Comparison of ENCODE assay signal across 21 mouse cellular contexts in the genomic region with DNA sequence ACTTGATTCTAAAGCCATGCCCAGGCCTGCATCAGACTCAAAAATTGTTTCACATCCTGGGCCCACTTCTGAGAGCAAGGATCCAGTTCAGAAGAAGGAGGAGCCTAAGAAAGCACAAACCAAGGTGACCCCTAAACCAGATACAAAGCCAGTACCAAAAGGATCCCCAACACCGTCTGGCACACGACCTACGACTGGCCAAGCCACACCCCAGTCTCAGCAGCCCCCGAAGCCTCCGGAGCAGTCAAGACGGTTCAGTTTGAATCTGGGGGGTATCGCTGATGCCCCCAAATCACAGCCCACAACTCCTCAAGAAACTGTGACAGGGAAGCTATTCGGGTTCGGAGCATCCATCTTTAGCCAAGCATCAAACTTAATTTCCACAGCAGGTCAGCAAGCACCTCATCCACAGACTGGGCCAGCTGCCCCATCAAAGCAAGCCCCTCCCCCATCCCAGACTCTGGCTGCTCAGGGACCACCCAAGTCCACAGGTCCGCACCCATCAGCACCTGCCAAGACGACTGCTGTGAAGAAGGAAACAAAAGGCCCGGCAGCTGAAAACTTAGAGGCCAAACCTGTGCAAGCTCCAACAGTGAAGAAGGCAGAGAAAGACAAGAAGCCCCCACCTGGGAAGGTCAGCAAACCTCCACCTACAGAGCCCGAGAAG. TPM values are rescaled to one million over a fixed set of nuclear protein-coding genes. Genes with fewer than 3 reads are reported as not detected.
DNase-seq lines count a peak whose midpoint lies in the region; ATAC-seq and TF ChIP-seq lines count a peak whose summit lies in the region.
"Had no signal": no experiment of that assay in that cellular context is flagged by ENCODE, and none has a peak within 500 bp of the region (broad histone marks: within the 10 kb centered on the region; RNA-seq: fewer than 3 reads in every experiment).

No protein-coding gene starts in this region.

- TF ChIP-seq EP300 in liver, postnatal 0 days (IDR thresholded peaks at IDR 0.05; ENCODE audit: low read depth), result no peak

- H3K27ac ChIP-seq in hindbrain, embryonic 11.5 days (ENCODE audit: low read depth, low read length), result no peak overlapping the region
- no peak overlapping the region for H3K27ac ChIP-seq in hindbrain, postnatal 0 days
- no peak overlapping the region for H3K27ac ChIP-seq in liver, embryonic 11.5 days (ENCODE audit: low read depth, low read length)
- no peak overlapping the region for H3K27ac ChIP-seq in liver, postnatal 0 days (ENCODE audit: low read depth)
- no peak overlapping the region for H3K27ac ChIP-seq in embryonic facial prominence, embryonic 15.5 days (replicated peaks)
- no peak overlapping the region for H3K27ac ChIP-seq in midbrain, embryonic 14.5 days (replicated peaks; ENCODE audit: low read depth, low read length)
- H3K27ac ChIP-seq: forebrain, embryonic 15.5 days; heart, adult 2 months; intestine, embryonic 15.5 days; limb, embryonic 12.5 days; liver, embryonic 14.5 days had no signal

- TF ChIP-seq CTCF in hindbrain, postnatal 0 days (IDR thresholded peaks at IDR 0.05; ENCODE audit: low read depth), result no peak
- TF ChIP-seq CTCF in liver, postnatal 0 days (IDR thresholded peaks at IDR 0.05; ENCODE audit: low read depth), result no peak

- no peak overlapping the region for H3K9ac ChIP-seq in hindbrain, embryonic 11.5 days (ENCODE audit: low read depth, low read length)
- H3K9ac ChIP-seq in hindbrain, postnatal 0 days (replicated peaks; ENCODE audit: low read length), result no peak overlapping the region
- no peak overlapping the region for H3K9ac ChIP-seq in liver, embryonic 11.5 days (ENCODE audit: low read depth, low read length)
- H3K9ac ChIP-seq in liver, postnatal 0 days (replicated peaks), result no peak overlapping the region
- no peak overlapping the region for H3K9ac ChIP-seq in embryonic facial prominence, embryonic 15.5 days
- no peak overlapping the region for H3K9ac ChIP-seq in midbrain, embryonic 14.5 days (replicated peaks; ENCODE audit: low read length)
- H3K9ac ChIP-seq: forebrain, embryonic 15.5 days; intestine, embryonic 15.5 days; limb, embryonic 12.5 days; liver, embryonic 14.5 days had no signal

- H3K4me1 ChIP-seq in hindbrain, embryonic 11.5 days (replicated peaks; ENCODE audit: control insufficient read depth, insufficient read depth, low read length), result no peaks in the 10 kb centered on the region
- H3K4me1 ChIP-seq in hindbrain, postnatal 0 days (ENCODE audit: insufficient read depth, low read length), result peaks cover 2% of the 10 kb centered on the region; the same call in 1 of the 2 replicates
- H3K4me1 ChIP-seq in liver, embryonic 11.5 days (replicated peaks; ENCODE audit: control insufficient read depth, insufficient read depth, low read length), result no peaks in the 10 kb centered on the region
- H3K4me1 ChIP-seq in liver, postnatal 0 days (ENCODE audit: insufficient read depth), result no peaks in the 10 kb centered on the region
- no peaks in the 10 kb centered on the region for H3K4me1 ChIP-seq in embryonic facial prominence, embryonic 15.5 days
- no peaks in the 10 kb centered on the region for H3K4me1 ChIP-seq in midbrain, embryonic 14.5 days (ENCODE audit: control insufficient read depth, insufficient read depth, low read length)
- H3K4me1 ChIP-seq: forebrain, embryonic 15.5 days; intestine, embryonic 15.5 days; limb, embryonic 12.5 days had no signal

- H3K4me3 ChIP-seq in hindbrain, embryonic 11.5 days (ENCODE audit: low read depth, low read length), result no peak overlapping the region
- no peak overlapping the region for H3K4me3 ChIP-seq in hindbrain, postnatal 0 days (ENCODE audit: low read length)
- H3K4me3 ChIP-seq in liver, embryonic 11.5 days (ENCODE audit: low read depth, low read length), result no peak overlapping the region
- no peak overlapping the region for H3K4me3 ChIP-seq in liver, postnatal 0 days (ENCODE audit: low read depth, low read length)
- no peak overlapping the region for H3K4me3 ChIP-seq in embryonic facial prominence, embryonic 15.5 days (replicated peaks)
- no peak overlapping the region for H3K4me3 ChIP-seq in midbrain, embryonic 14.5 days (replicated peaks; ENCODE audit: low read depth, low read length)
- H3K4me3 ChIP-seq: erythroblast, embryonic 14.5 days; forebrain, embryonic 15.5 days; heart, adult 2 months; intestine, embryonic 15.5 days; limb, embryonic 12.5 days had no signal

- WGBS in hindbrain, embryonic 11.5 days, result 80% methylated on average over 13 of the region's 13 CpGs
- WGBS in hindbrain, postnatal 0 days, result 76% methylated on average over 13 of the region's 13 CpGs
- WGBS in liver, embryonic 11.5 days, result 71% methylated on average over 13 of the region's 13 CpGs
- WGBS in liver, postnatal 0 days (ENCODE audit: insufficient replicate concordance), result 69% methylated on average over 13 of the region's 13 CpGs
- WGBS in embryonic facial prominence, embryonic 15.5 days, result 77% methylated on average over 13 of the region's 13 CpGs
- 83% methylated on average over 13 of the region's 13 CpGs for WGBS in midbrain, embryonic 14.5 days

- no peaks in the 10 kb centered on the region for H3K36me3 ChIP-seq in hindbrain, embryonic 11.5 days (ENCODE audit: control insufficient read depth, insufficient read depth, low read length)
- peaks cover 8% of the 10 kb centered on the region for H3K36me3 ChIP-seq in hindbrain, postnatal 0 days (ENCODE audit: insufficient read depth, low read length)
- no peaks in the 10 kb centered on the region for H3K36me3 ChIP-seq in liver, embryonic 11.5 days (ENCODE audit: control insufficient read depth, insufficient read depth, low read length)
- no peaks in the 10 kb centered on the region for H3K36me3 ChIP-seq in liver, postnatal 0 days (replicated peaks; ENCODE audit: insufficient read depth, low read length)
- no peaks in the 10 kb centered on the region for H3K36me3 ChIP-seq in embryonic facial prominence, embryonic 15.5 days
- H3K36me3 ChIP-seq in midbrain, embryonic 14.5 days (ENCODE audit: control insufficient read depth, insufficient read depth, low read length), result peaks cover 13% of the 10 kb centered on the region
- H3K36me3 ChIP-seq: intestine, embryonic 15.5 days; limb, embryonic 12.5 days had no signal

- H3K27me3 ChIP-seq in hindbrain, embryonic 11.5 days (ENCODE audit: control insufficient read depth, insufficient read depth, low read length), result no peaks in the 10 kb centered on the region
- no peaks in the 10 kb centered on the region for H3K27me3 ChIP-seq in hindbrain, postnatal 0 days (ENCODE audit: insufficient read depth, low read length)
- no peaks in the 10 kb centered on the region for H3K27me3 ChIP-seq in liver, embryonic 11.5 days (replicated peaks; ENCODE audit: control insufficient read depth, insufficient read depth, low read length)
- no peaks in the 10 kb centered on the region for H3K27me3 ChIP-seq in liver, postnatal 0 days (ENCODE audit: insufficient read depth, low read length)
- H3K27me3 ChIP-seq in embryonic facial prominence, embryonic 15.5 days, result no peaks in the 10 kb centered on the region
- H3K27me3 ChIP-seq in midbrain, embryonic 14.5 days (ENCODE audit: control insufficient read depth, insufficient read depth, low read length), result no peaks in the 10 kb centered on the region
- H3K27me3 ChIP-seq: forebrain, embryonic 15.5 days; intestine, embryonic 15.5 days; limb, embryonic 12.5 days had no signal

- DNase-seq in hindbrain, embryonic 11.5 days (ENCODE audit: low spot score), result no peak
- no peak for DNase-seq in hindbrain, postnatal 0 days (ENCODE audit: low spot score)
- DNase-seq in liver, embryonic 11.5 days (ENCODE audit: low spot score), result no peak
- DNase-seq in liver, postnatal 0 days, result no peak
- DNase-seq in midbrain, embryonic 14.5 days, result no peak
- DNase-seq in spleen, postnatal 10 days (ENCODE audit: low spot score in 2 of 2), result no peak
- no peak for DNase-seq in urinary bladder, postnatal 10 days (ENCODE audit: low spot score)
- DNase-seq: embryo, embryonic 11 days; gastrocnemius, postnatal 14 days; heart, adult 2 months; heart, postnatal 36 days; kidney, postnatal 14 days; thymus, postnatal 4 days had no signal

- no peaks in the 10 kb centered on the region for H3K9me3 ChIP-seq in hindbrain, embryonic 11.5 days (ENCODE audit: control insufficient read depth, low read length)
- no peaks in the 10 kb centered on the region for H3K9me3 ChIP-seq in hindbrain, postnatal 0 days (ENCODE audit: low read length)
- H3K9me3 ChIP-seq in liver, embryonic 11.5 days (ENCODE audit: control insufficient read depth, low read length), result no peaks in the 10 kb centered on the region
- H3K9me3 ChIP-seq in liver, postnatal 0 days (ENCODE audit: low read length), result no peaks in the 10 kb centered on the region
- no peaks in the 10 kb centered on the region for H3K9me3 ChIP-seq in embryonic facial prominence, embryonic 15.5 days (replicated peaks)
- H3K9me3 ChIP-seq in midbrain, embryonic 14.5 days (ENCODE audit: control insufficient read depth, low read length), result no peaks in the 10 kb centered on the region
- H3K9me3 ChIP-seq: forebrain, embryonic 15.5 days; intestine, embryonic 15.5 days; limb, embryonic 12.5 days had no signal

- H3K4me2 ChIP-seq in hindbrain, embryonic 11.5 days (replicated peaks; ENCODE audit: low read depth, low read length), result no peak overlapping the region
- no peak overlapping the region for H3K4me2 ChIP-seq in hindbrain, postnatal 0 days (ENCODE audit: low read depth, low read length)
- no peak overlapping the region for H3K4me2 ChIP-seq in liver, embryonic 11.5 days
- H3K4me2 ChIP-seq in liver, postnatal 0 days (ENCODE audit: low read depth, low read length), result no peak overlapping the region
- no peak overlapping the region for H3K4me2 ChIP-seq in embryonic facial prominence, embryonic 15.5 days (replicated peaks)
- H3K4me2 ChIP-seq in midbrain, embryonic 14.5 days (ENCODE audit: low read length), result no peak overlapping the region
- H3K4me2 ChIP-seq: forebrain, embryonic 15.5 days; intestine, embryonic 15.5 days; limb, embryonic 12.5 days had no signal

- ATAC-seq in hindbrain, embryonic 11.5 days (ENCODE audit: low FRiP score), result 0 out of 2 replicates have a peak, but pooled peaks have one; percentile 35
- no peak for ATAC-seq in hindbrain, postnatal 0 days
- 0 out of 2 replicates have a peak, but pooled peaks have one; percentile 18 for ATAC-seq in liver, embryonic 11.5 days (replicated peaks; ENCODE audit: low FRiP score)
- no peak for ATAC-seq in liver, postnatal 0 days
- peak; percentile 65 for ATAC-seq in embryonic facial prominence, embryonic 15.5 days (ENCODE audit: insufficient number of reproducible peaks, low FRiP score, low TSS enrichment, low read depth)
- 0 out of 2 replicates have a peak, but pooled peaks have one; percentile 34 for ATAC-seq in midbrain, embryonic 14.5 days (ENCODE audit: low FRiP score, low TSS enrichment)
- ATAC-seq: forebrain, embryonic 15.5 days; intestine, embryonic 15.5 days; lung, postnatal 0 days had no signal

RNA-seq across cellular contexts. Expression of gene Pclo, which starts 25.4 kb away (rescaled TPM):
- polyA plus RNA-seq in hindbrain, embryonic 11.5 days (2014; fragmentation: Nextera tagmentation; extraction: Ambion mirVana), result 2.9 and 4.6 TPM in 2 replicates
- 37.5 and 41.7 TPM in 2 replicates for total RNA-seq in hindbrain, postnatal 0 days (2014; rRNA removed)
- polyA plus RNA-seq in hindbrain, postnatal 0 days (2015; fragmentation: Nextera tagmentation; extraction: Ambion mirVana), result 10.2 and 10.9 TPM in 2 replicates
- 0.16 and 0.18 TPM in 2 replicates for polyA plus RNA-seq in liver, embryonic 11.5 days (2014; fragmentation: Nextera tagmentation; extraction: Ambion mirVana)
- 0.01 TPM in 1 of 2 replicates, not detected in the other for polyA plus RNA-seq in liver, postnatal 0 days (2015; fragmentation: Nextera tagmentation; extraction: Ambion mirVana)
- 0.85 and 1.1 TPM in 2 replicates for polyA plus RNA-seq in embryonic facial prominence, embryonic 15.5 days (2015; fragmentation: Nextera tagmentation; extraction: Ambion mirVana)
- 16.7 and 17.0 TPM in 2 replicates for polyA plus RNA-seq in midbrain, embryonic 14.5 days (2014; fragmentation: Nextera tagmentation; extraction: Ambion mirVana)
- total RNA-seq: megakaryocyte progenitor cell, adult 5-6 weeks had no signal
- polyA plus RNA-seq: erythroblast, embryonic 14.5 days had no signal

Comparison
In these comparisons a context has a peak if more than half of its experiments do, and no peak if none do; other contexts are left out.
1. ATAC-seq: peak in hindbrain, embryonic 11.5 days (single experiment), liver, embryonic 11.5 days (single experiment), embryonic facial prominence, embryonic 15.5 days (single experiment) and midbrain, embryonic 14.5 days (single experiment); none in hindbrain, postnatal 0 days (single experiment) and liver, postnatal 0 days (single experiment).